Mouse (Mus musculus) left cerebral cortex, adult 8-10 months (tissue): Measurements from ENCODE around the gene Tecpr1. TPM values are rescaled to one million over a fixed set of nuclear protein-coding genes. Genes with fewer than 3 reads are reported as not detected.

Source experiments
- DNase-seq, 2 experiments: peaks; one replicate each; pipeline ENCODE4 v3.0.0; 2022; ENCODE audit warnings: low spot score in 2 of 2
- total RNA-seq, 4 experiments: library from RNA; stranded (reverse); gene quantifications; 2 replicates each; pipeline ENCODE4 v1.2.4; 2022

The Tecpr1 gene
- 10 to 100 TPM; 88.3 to 96.5 (median 92.1) TPM for total RNA-seq

- DNase-seq: peak; percentile 85 to 94
Measured at GRCm38 (mm10) chr5:144223503-144223862, at the start of gene Tecpr1. Tecpr1 (minus strand) TSS chr5:144223615.

GRCm38 (mm10) chr5:144271772-144272171 is 48.4 kb upstream of the Tecpr1 start:
- DNase-seq: no peak

DNA sequence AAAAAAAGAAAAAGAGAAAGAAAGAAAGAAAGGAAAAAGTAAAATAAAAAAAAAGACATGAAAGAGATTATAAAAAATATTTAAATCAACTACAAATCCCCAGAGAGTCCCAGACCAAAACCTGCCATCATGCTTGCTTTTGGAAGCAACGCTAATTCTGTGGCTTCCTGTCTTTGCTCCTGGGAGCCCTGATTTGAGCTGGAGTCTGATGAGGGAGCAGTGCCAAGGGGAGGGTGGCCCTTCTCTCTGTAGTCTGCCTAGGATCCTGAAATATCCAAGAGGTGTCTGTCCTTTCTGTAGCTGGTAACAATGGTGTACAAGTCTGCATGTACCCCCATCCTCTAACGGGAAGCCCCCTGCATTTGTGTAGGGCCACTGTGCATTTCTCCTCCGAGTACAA is 47.7 kb upstream of the Tecpr1 start:
- DNase-seq: no peak

DNA sequence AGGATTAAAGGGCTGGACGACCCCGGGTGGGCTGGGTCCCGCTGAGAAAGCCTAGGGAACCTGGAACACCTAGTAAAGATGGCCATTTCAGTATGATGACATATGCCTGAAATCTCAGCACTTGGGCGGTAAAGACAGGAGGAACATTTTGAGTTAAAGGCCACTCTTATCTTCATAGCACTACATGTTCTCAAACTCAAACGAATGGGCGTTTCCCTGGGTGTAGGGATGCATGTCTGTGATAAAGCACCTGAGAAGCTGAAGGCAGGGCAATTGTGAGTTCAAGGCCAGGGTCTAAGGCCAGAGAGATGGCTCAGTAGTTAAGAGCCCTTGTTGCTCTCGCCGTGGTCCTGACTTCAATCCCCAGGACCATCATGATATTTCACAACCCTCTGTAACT is 47.0 kb upstream of the Tecpr1 start:
- DNase-seq: no peak

DNA sequence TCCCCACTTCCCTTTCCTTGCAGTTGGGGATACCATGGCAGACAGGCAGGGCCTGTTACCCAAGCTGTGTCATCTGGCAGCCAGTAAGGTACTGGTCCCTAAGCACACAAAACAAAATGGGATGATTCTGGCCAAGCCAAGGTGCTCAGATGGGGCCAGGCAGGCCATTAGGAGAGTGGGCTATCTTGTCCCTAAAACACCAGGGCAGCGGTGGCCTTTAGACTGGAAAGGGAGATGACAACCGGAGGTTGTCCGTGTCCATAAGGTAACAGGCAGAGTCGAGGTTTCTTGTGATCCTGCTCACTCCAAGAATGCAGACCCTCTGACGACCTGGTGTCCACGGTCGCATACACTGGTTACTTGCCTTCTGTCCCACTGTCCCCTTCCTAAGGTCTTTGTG is 46.5 kb upstream of the Tecpr1 start:
- DNase-seq: no peak

DNA sequence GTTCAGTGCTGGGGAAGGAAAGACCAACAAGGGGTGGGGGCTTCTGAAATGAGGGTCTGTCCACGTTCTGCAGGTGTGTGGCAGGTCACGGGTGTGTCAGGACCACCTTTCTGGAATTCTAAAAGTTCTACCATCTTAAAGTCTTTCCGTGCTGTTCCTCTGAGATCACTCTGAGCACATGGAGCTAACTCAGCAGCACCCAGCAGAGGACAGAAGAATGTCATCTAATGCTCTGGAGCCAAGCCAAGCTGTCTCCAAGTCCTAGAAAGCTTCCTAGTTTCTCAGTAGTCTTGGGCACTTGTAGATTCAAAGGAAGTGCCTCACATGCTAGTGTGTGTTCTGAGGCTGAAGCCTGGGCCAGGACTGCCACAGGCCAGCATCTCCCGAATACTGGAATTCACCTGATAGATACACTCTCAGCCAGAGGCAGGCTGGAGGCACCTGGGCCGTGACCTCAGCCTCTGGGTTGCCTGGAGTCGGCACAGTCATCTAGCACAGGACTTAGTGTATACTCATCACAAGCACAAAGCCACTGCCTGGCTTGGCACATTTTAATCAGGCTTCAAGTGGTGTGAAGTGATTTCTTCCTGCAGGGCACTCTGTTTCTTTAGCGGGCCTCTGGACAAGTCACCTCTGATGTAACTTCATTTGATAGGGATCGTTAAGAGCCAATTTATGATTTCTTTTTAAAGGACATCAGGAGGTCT is 44.3 kb upstream of the Tecpr1 start:
- no peak for DNase-seq

- no peak for DNase-seq
Measured at GRCm38 (mm10) chr5:144263496-144263895, 40.1 kb upstream of the Tecpr1 start.

- no peak for DNase-seq
Measured at GRCm38 (mm10) chr5:144263082-144263481, 39.7 kb upstream of the Tecpr1 start.

DNA sequence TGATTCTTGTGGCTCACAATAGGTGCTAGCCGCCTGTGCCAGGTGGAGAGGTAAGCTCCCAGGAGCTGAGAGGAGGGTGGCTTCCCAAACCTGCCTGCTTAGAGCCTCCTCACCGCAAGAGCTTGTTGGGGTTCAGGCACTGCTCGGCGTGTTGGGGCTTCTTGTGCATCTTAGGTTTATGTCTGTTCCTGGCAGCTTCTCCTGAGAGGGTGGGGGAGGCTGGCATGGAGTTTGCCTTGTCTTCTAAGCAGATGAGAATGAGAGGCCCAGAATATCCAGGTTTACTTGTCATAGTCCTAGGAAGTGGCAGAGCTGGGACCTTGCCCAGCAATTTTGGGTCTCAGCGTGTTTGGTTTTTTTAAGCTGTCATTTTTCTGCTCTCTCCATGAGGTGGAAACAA is 38.4 kb upstream of the Tecpr1 start:
- DNase-seq: no peak

GRCm38 (mm10) chr5:144261309-144261708 is 37.9 kb upstream of the Tecpr1 start:
- DNase-seq: no peak

DNA sequence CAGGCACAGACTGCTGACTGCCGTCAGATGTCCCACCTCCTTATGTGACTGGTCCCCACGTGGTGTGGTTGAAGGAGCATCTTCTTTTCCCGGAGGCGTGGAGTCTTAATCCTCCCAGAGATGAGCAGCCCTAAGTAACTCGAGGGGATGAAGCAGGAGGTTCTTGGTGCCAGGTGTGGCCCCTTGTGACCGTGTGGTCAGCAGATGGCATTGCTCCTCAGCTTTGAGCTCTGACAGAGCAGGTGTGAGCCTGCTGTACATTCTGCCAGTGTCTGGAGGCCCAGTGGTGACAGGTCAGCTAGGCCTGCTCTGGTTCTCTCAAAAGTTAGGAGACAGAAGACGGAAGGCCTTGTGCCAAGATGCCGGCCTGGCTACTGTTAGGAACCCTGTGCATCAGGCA is 37.0 kb upstream of the Tecpr1 start:
- DNase-seq: no peak

GRCm38 (mm10) chr5:144259228-144259627 is 35.8 kb upstream of the Tecpr1 start:
- no peak for DNase-seq

DNA sequence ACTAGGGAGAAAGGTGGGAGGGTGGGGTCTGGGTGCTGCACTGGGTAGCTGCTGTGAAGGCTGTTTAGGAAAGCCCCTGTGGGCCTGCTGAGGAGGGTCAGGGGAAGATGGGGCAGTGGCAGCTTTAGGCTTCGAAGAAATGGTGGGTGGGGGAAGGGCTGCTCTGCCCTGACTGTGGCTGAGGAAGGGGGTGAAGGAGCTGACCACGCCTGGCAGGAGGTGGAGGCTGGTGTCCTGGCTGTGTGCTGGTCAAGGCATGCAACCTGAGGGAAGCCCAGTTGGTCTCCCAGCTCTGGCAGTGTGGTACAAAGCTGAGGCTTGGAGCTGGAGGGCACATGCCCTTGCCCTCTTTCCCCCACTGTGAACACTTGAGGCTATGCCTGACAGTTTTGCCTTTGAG is 35.3 kb upstream of the Tecpr1 start:
- DNase-seq: no peak

DNA sequence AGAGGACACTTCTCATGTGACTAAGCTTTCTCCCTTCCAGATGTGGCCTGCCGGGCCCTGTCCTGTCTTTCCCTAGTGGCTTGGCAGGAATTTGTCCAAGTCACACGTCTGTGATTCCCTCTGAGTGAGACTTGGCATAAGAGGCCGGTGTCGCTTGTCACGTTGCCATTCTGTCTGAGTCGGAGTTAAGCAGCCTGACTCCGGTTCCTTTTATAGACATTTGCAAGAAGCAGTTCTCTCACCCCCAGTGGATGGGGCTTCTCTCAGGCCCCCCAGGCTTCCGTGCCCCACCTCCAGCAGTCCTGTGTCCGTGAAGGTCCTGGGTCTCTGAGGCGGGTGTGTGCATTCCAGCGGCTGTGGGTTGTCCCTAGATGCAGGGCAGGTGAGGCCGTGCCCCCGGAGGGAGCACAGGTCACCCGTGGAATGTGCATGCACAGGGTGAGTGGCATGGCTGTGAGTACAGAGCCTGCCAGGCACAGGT is 34.8 kb upstream of the Tecpr1 start:
- no peak for DNase-seq

GRCm38 (mm10) chr5:144257451-144258110 is 34.2 kb upstream of the Tecpr1 start:
- DNase-seq: no peak

- DNase-seq: no peak
Measured at GRCm38 (mm10) chr5:144256888-144257287, 33.5 kb upstream of the Tecpr1 start.

GRCm38 (mm10) chr5:144256541-144256870 is 33.1 kb upstream of the Tecpr1 start:
- no peak for DNase-seq

DNA sequence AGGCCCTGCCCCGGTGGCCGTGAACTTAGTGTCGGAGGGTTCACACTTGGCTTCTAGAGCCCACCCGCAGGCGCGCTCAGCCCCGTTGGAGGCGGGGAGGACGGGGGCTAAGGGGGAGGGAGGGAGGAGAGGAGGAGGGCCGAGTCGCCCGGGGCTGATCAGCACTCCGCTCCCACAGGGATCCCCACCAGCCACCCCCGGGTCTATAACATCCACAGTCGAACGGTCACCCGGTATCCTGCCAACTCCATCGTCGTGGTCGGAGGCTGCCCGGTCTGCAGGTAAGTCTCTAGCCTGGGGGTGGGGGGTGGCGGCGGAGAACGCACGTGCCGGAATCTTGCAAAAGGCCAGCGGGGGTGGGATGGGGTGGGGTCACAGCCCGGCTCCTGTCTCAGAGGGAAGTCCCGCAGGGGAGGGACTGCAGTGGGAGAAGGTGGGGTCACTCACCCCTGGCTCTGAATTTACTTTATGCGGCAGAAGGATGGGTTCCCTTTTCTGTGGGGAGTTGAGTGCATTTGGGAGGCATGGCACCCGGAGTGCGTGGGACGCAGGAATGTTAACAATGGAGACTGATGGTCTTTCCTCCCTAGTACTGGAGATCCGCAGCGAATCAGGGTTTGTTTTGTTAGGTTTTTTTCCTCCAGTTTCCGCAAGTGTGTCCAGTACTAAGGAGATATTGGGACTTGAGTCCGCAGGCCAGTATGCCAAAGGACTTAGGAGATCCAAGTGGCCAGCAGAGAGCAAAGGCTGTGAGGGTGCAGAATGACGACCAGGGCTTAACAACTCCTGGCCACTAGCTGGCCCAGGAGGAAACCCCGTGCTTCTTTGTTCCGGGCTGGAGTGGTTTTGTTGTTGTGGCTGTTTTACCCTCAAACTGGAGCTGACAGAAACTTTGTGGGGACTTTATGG is 32.5 kb upstream of the Tecpr1 start:
- no peak for DNase-seq

DNA sequence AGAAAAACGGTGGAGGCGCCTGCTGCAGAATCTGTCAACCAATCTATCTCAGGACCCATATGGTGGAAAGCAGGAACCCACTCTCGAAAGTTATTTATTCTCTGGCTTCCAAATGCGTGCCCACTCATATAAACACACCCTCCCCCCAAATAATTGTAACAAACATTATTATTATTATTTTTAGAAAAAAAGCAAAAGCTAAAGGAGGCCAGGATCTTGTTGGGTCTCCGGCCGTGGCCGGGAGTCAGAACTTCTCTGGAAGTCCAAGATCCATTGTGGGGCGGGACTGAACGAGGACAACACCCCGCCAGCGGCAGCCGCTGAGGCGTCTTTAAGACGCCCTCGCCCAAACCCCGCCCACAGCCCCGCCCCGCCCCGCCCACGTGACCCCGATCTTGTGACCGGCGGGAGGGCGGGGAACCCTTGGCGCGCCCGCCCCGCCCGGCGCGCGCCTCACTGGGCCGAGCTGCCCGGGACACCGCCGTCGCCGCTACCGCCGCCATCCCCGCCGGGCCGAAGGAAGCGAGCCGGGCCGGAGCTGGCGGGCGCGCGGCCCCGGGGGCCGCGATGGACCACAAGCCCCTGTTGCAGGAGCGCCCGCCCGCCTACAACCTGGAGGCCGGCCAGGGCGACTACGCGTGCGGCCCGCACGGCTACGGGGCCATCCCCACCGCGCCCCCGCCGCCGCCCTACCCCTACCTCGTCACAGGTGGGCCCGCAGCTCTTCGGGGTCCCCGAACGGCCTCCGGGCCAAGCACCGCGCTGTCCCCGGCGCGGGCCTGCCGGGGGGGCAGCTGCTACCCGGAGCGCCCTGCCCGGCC is 31.6 kb upstream of the Tecpr1 start:
- peak; percentile 58 to 81 for DNase-seq

DNA sequence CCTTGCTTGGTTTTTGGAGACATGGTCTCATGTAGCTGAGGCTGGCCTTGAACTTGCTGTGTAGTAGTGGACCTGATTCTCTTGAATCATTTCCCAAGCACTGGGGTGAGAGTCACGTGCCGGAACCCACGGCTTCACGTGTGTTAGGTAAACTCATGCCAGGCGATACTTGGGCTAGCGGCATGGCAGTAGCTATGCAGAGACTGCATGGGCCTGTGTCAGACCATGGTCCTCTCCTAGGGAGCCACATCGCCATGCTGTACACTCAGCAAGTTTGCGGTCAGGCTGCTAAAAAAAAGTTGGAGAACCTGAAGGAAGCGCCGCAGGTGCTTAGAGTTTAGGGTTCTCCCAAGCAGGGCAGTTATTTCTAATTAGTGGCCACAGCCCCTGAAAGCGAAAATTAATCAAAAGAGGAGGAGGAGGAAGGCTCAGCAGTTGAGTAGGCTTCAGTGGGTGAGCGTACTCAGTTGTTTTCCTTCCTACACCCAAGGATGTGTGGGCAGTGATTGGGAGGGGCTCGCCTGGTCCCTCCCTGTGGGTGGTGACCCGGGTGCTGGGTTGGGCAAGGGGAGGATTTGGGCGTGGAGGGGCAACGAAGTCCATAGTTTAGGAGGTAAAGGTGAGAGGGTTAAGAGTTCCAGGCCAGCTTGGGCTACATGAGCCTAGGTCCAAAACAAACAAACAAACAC is 30.9 kb upstream of the Tecpr1 start:
- no peak for DNase-seq

DNA sequence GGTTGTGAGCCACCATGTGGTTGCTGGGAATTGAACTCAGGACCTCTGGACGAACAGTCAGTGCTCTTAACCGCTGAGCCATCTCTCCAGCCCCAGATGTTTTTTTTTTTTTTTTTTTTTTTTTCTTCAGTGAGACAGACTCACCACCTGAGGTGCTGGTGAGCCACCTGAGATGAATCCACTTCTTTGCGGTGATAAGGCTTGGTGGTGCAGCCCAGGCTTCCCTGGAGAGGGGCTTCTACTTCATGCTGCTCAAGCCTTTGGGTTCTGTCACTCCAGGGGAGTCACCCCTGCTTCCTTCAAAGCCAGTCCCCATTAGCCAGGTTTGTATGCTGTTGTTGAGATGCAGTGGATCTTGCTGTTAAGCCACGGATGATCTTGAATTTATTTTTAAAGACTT is 29.8 kb upstream of the Tecpr1 start:
- DNase-seq: no peak
